Mouse (Mus musculus) midbrain, embryonic 12.5 days (tissue): ENCODE data around the gene Cldn9. TPM values are rescaled to one million over a fixed set of nuclear protein-coding genes. Genes with fewer than 3 reads are reported as not detected.

ENCODE experiments used
- polyA plus RNA-seq: library from polyadenylated mRNA; unstranded; fragments of >200 nt; fragmentation: Nextera tagmentation; extraction: Ambion mirVana; gene quantifications from 2 replicates; pipeline ENCODE4 v1.2.1, GENCODE M21; 2016

Cldn9 gene
- polyA plus RNA-seq, 1 experiment from 2014 or later = 0.84 TPM

Other genes starting within 250 kb of the Cldn9 start
- not detected in 2 replicates for gene Vmn2r117, start 204.3 kb downstream of the Cldn9 start, polyA plus RNA-seq
- gene Zfp213, start 119.8 kb downstream of the Cldn9 start, polyA plus RNA-seq = 21.8 and 22.4 TPM in 2 replicates
- 24.1 and 25.9 TPM in 2 replicates for gene Zfp13, start 84.5 kb downstream of the Cldn9 start, polyA plus RNA-seq
- gene Zscan10, start 83.2 kb downstream of the Cldn9 start, polyA plus RNA-seq = 0.16 TPM in 1 of 2 replicates, not detected in the other
- gene Mmp25, start 38.7 kb downstream of the Cldn9 start, polyA plus RNA-seq = 1.5 and 1.7 TPM in 2 replicates
- gene Bicdl2, start 23.5 kb downstream of the Cldn9 start, polyA plus RNA-seq = 0.14 and 0.26 TPM in 2 replicates
- 52.2 and 52.8 TPM in 2 replicates for gene Hcfc1r1, start 10.4 kb downstream of the Cldn9 start, polyA plus RNA-seq
- gene Thoc6, start 10.1 kb downstream of the Cldn9 start, polyA plus RNA-seq = 46.7 and 48.5 TPM in 2 replicates
- 2.2 and 2.5 TPM in 2 replicates for gene Tnfrsf12a, start 6.6 kb downstream of the Cldn9 start, polyA plus RNA-seq
- gene Cldn6, start 4.8 kb downstream of the Cldn9 start, polyA plus RNA-seq = 1.7 and 2.8 TPM in 2 replicates
- 0.14 TPM in 1 of 2 replicates, not detected in the other for gene 1520401A03Rik, start 38.8 kb upstream of the Cldn9 start, polyA plus RNA-seq
- gene Pkmyt1, start 42.3 kb upstream of the Cldn9 start, polyA plus RNA-seq = 36.9 and 40.8 TPM in 2 replicates
- gene Paqr4, start 56.8 kb upstream of the Cldn9 start, polyA plus RNA-seq = 40.4 and 41.2 TPM in 2 replicates
- 1.2 and 1.5 TPM in 2 replicates for gene Kremen2, start 61.8 kb upstream of the Cldn9 start, polyA plus RNA-seq
- 212 and 220 TPM in 2 replicates for gene Flywch1, start 87.6 kb upstream of the Cldn9 start, polyA plus RNA-seq
- 33.6 and 37.2 TPM in 2 replicates for gene Flywch2, start 102.1 kb upstream of the Cldn9 start, polyA plus RNA-seq
- gene Srrm2, start 106.5 kb upstream of the Cldn9 start, polyA plus RNA-seq = 736 and 744 TPM in 2 replicates
- gene Elob, start 145.1 kb upstream of the Cldn9 start, polyA plus RNA-seq = 1,125 and 1,165 TPM in 2 replicates
- 0.48 and 0.76 TPM in 2 replicates for gene Prss33, start 152.0 kb upstream of the Cldn9 start, polyA plus RNA-seq
- gene Prss32, start 159.8 kb upstream of the Cldn9 start, polyA plus RNA-seq = not detected in 2 replicates
- gene Prss41, start 160.1 kb upstream of the Cldn9 start, polyA plus RNA-seq = 0.82 and 0.91 TPM in 2 replicates
- not detected in 2 replicates for gene Prss21, start 184.0 kb upstream of the Cldn9 start, polyA plus RNA-seq
- not detected in 2 replicates for gene Dcpp1, start 196.8 kb upstream of the Cldn9 start, polyA plus RNA-seq
- gene Dcpp2, start 196.9 kb upstream of the Cldn9 start, polyA plus RNA-seq = not detected in 2 replicates
- gene Dcpp3, start 233.4 kb upstream of the Cldn9 start, polyA plus RNA-seq = not detected in 2 replicates